Mouse (Mus musculus) E14TG2a.4 (cell line): ENCODE measurements around the gene Tmem168.

Experiments used
- H3K27me3 ChIP-seq: 2 replicates; pipeline ENCODE4 v1.6.1; 2014; ENCODE audit warnings: low read length, control low read depth; ENCODE audit not compliant: insufficient read depth
- H3K36me3 ChIP-seq: 2 replicates; pipeline ENCODE4 v1.6.1; 2014; ENCODE audit warnings: low read length, control low read depth; ENCODE audit not compliant: insufficient read depth
- H3K4me1 ChIP-seq: replicated peaks from 2 replicates; pipeline ENCODE4 v1.6.1; 2014; ENCODE audit warnings: low read depth, low read length, control low read depth
- H3K4me3 ChIP-seq: replicated peaks from 2 replicates; pipeline ENCODE4 v1.5.1; 2014; ENCODE audit warnings: mild to moderate bottlenecking, low read length
- H3K9me3 ChIP-seq: 2 replicates; pipeline ENCODE4 v1.6.1; 2014; ENCODE audit warnings: low read length, control low read depth
- CTCF ChIP-seq: conservative IDR thresholded peaks from 2 replicates; pipeline ENCODE4 v1.5.1; 2014; ENCODE audit warnings: low read length
- NANOG ChIP-seq: IDR thresholded peaks from 2 replicates; pipeline ENCODE4 v1.6.1; 2014; ENCODE audit warnings: borderline replicate concordance, low read length, mixed read lengths
- POU5F1 ChIP-seq: IDR thresholded peaks from 2 replicates; pipeline ENCODE4 v1.6.1; 2014; ENCODE audit warnings: low read length, borderline replicate concordance

Gene Tmem168

GRCm38 (mm10) chr6:13537275-13537964 is 70.5 kb downstream of the Tmem168 start:
- H3K36me3 ChIP-seq: no peaks in the 10 kb centered on the region
- H3K9me3 ChIP-seq: peaks cover 60% of the 10 kb centered on the region
- no peaks in the 10 kb centered on the region for H3K4me1 ChIP-seq
- TF ChIP-seq POU5F1 (no peak), CTCF (no peak), NANOG (no peak)
- H3K27me3 ChIP-seq: no peaks in the 10 kb centered on the region
- H3K4me3 ChIP-seq: no peak overlapping the region
